Mouse (Mus musculus) kidney, embryonic 15.5 days (tissue): ENCODE measurements around the gene Acap1. TPM values are rescaled to one million over a fixed set of nuclear protein-coding genes. Genes with fewer than 3 reads are reported as not detected.
"Not testable (repeated sequence)": the region's sequence is repeated elsewhere in the genome, so short reads cannot be mapped to it uniquely, and the experiment has no call there.

Experiments used
- ATAC-seq: fragments of 200-750 bp; cut with Nextera tagmentation; replicated peaks from 2 replicates; pipeline ENCODE4 v1.8.0; 2017; ENCODE audit warnings: moderate TSS enrichment; ENCODE audit not compliant: low FRiP score
- H3K27ac ChIP-seq: fragments of 300-500 bp; sonication (generic); 2 replicates; pipeline ENCODE4 v1.5.1; 2015; ENCODE audit warnings: mild to moderate bottlenecking, inconsistent platforms
- H3K27me3 ChIP-seq: fragments of 300-500 bp; sonication (generic); 2 replicates; pipeline ENCODE4 v1.6.1; 2015; ENCODE audit warnings: inconsistent platforms
- H3K36me3 ChIP-seq: fragments of 300-500 bp; sonication (generic); 2 replicates; pipeline ENCODE4 v1.6.1; 2015; ENCODE audit warnings: inconsistent platforms
- H3K4me1 ChIP-seq: fragments of 300-500 bp; sonication (generic); 2 replicates; pipeline ENCODE4 v1.6.1; 2015; ENCODE audit warnings: inconsistent platforms
- H3K4me2 ChIP-seq: fragments of 300-500 bp; sonication (generic); 2 replicates; pipeline ENCODE4 v1.6.1; 2015; ENCODE audit warnings: moderate library complexity, mild to moderate bottlenecking, inconsistent platforms
- H3K4me3 ChIP-seq: fragments of 300-500 bp; sonication (generic); replicated peaks from 2 replicates; pipeline ENCODE4 v1.5.1; 2015; ENCODE audit warnings: mild to moderate bottlenecking, inconsistent platforms
- H3K9ac ChIP-seq: fragments of 300-500 bp; sonication (generic); 2 replicates; pipeline ENCODE4 v1.6.1; 2015; ENCODE audit warnings: mild to moderate bottlenecking, inconsistent platforms
- H3K9me3 ChIP-seq: fragments of 300-500 bp; sonication (generic); replicated peaks from 2 replicates; pipeline ENCODE4 v1.6.1; 2016; ENCODE audit warnings: inconsistent platforms
- WGBS: fragments of 180-500 bp; shearing (Covaris S2); methylation state at CpG from one replicate; pipeline ENCODE4 v1.1.7; 2015; ENCODE audit warnings: mixed read lengths; 5-methylcytosine and 5-hydroxymethylcytosine counted together
- polyA plus RNA-seq: library from polyadenylated mRNA; unstranded; fragments of >200 nt; fragmentation: Nextera tagmentation; extraction: Ambion mirVana; gene quantifications from 2 replicates; pipeline ENCODE4 v1.2.1, GENCODE M21; 2015

Gene Acap1
- polyA plus RNA-seq, 1 experiment from 2014 or later = 0.62 TPM

DNA sequence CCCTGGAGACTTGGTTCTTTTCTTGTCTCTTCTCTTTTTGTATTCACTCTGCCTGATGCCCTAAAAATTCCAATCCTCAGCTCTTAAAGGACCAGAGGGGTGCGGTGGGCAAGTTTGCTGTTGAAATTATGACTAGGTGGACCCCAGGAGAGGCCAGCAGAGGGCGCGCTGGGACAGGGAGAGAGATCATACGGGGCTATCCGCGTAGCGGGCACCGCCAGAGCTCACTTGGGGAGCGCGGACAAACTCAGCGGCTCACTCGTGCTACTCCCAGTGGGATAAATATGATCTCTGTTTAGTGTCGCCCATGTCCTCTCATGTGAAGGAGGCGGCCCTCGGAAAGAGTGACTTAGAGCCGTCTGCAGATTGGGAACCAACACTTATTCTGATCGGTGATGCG lies 38.8 kb upstream of the Acap1 start:
- WGBS = under 1% methylated on average over 18 of the region's 18 CpGs
- H3K36me3 ChIP-seq = no peaks in the 10 kb centered on the region
- H3K9ac ChIP-seq = no peak overlapping the region
- no peaks in the 10 kb centered on the region for H3K9me3 ChIP-seq
- H3K27me3 ChIP-seq = peaks cover 34% of the 10 kb centered on the region
- ATAC-seq = peak; percentile 47
- no peak overlapping the region for H3K27ac ChIP-seq
- peak overlapping the region; percentile 25 for H3K4me3 ChIP-seq
- peak overlapping the region; percentile 52 for H3K4me2 ChIP-seq
- H3K4me1 ChIP-seq = peaks cover 51% of the 10 kb centered on the region

GRCm38 (mm10) chr11:69933066-69933465 lies 37.7 kb upstream of the Acap1 start:
- no peak overlapping the region for H3K4me3 ChIP-seq
- H3K9ac ChIP-seq = no peak overlapping the region
- no peak overlapping the region for H3K27ac ChIP-seq
- peaks cover 28% of the 10 kb centered on the region for H3K27me3 ChIP-seq
- H3K9me3 ChIP-seq = no peaks in the 10 kb centered on the region
- H3K36me3 ChIP-seq = no peaks in the 10 kb centered on the region
- no peak for ATAC-seq
- H3K4me1 ChIP-seq = peaks cover 41% of the 10 kb centered on the region
- 73% methylated on average over 4 of the region's 4 CpGs for WGBS
- H3K4me2 ChIP-seq = no peak overlapping the region

- Histone ChIP-seq H3K4me1 (peaks cover 33% of the 10 kb centered on the region), H3K4me2 (no peak overlapping the region), H3K27ac (no peak overlapping the region), H3K36me3 (no peaks in the 10 kb centered on the region), H3K27me3 (peaks cover 22% of the 10 kb centered on the region; the same call in 1 of the 2 replicates), H3K9me3 (no peaks in the 10 kb centered on the region), H3K9ac (no peak overlapping the region), H3K4me3 (no peak overlapping the region)
- ATAC-seq = no peak
- WGBS = 40% methylated on average over 3 of the region's 3 CpGs
These were observed 36.9 kb upstream of the Acap1 start for GRCm38 (mm10) chr11:69932254-69932653.

DNA sequence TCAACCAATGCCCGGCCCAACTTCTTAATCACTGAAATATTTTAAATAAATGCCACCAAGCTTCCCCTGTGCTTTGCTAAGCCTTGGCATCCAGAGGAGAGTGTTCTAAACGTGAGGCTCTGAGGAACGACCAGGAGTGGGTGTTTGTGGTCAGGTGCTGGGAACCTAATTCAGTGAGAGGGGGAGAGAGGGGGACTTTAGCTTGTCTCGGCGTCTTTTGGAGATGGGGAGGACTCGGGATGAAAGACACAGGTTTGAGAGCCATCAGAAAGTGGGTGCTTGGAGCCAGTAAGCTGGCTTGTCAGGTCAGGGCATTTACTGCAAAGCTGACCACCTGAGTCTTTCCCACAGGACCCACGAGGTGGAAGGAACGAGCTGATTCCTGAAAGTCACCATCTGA lies 36.4 kb upstream of the Acap1 start:
- Histone ChIP-seq H3K4me3 (no peak overlapping the region), H3K4me1 (peaks cover 28% of the 10 kb centered on the region), H3K36me3 (no peaks in the 10 kb centered on the region), H3K4me2 (no peak overlapping the region), H3K9me3 (no peaks in the 10 kb centered on the region), H3K27ac (no peak overlapping the region), H3K27me3 (peaks cover 17% of the 10 kb centered on the region; the same call in 1 of the 2 replicates), H3K9ac (no peak overlapping the region)
- ATAC-seq = no peak
- 72% methylated on average over 8 of the region's 8 CpGs for WGBS

DNA sequence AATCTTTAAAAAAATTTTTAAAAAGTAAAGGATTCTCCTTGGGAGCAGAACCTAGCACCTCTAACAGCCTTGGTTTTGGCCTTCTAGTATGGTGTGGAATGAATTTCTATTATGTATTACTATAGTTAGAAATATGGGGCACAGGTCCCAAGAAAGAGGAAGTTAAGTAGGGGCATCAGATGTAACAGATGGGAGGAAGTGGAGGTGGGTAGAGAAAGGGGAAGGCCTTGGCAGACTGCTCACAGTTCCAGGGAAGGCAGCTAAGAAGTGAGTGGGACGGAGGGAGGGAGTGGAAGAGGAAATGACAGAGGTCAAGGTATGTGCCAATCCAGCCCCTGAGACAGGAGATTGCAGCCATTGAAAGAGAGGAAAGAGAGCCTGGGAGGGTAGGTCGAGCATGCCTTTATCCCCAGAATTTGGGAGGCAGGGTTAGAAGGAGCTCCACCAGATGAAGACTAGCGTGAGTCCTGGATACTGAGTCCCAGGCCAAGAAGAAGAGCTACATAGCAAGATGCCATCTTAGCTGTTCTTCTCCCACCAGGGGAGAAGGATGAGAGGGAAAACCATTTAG lies 35.7 kb upstream of the Acap1 start:
- Histone ChIP-seq H3K9me3 (no peaks in the 10 kb centered on the region), H3K27me3 (peaks cover 10% of the 10 kb centered on the region; the same call in 1 of the 2 replicates), H3K9ac (no peak overlapping the region), H3K27ac (no peak overlapping the region), H3K36me3 (no peaks in the 10 kb centered on the region), H3K4me1 (peaks cover 21% of the 10 kb centered on the region), H3K4me2 (no peak overlapping the region), H3K4me3 (no peak overlapping the region)
- 62% methylated on average over 3 of the region's 3 CpGs for WGBS
- ATAC-seq = no peak

DNA sequence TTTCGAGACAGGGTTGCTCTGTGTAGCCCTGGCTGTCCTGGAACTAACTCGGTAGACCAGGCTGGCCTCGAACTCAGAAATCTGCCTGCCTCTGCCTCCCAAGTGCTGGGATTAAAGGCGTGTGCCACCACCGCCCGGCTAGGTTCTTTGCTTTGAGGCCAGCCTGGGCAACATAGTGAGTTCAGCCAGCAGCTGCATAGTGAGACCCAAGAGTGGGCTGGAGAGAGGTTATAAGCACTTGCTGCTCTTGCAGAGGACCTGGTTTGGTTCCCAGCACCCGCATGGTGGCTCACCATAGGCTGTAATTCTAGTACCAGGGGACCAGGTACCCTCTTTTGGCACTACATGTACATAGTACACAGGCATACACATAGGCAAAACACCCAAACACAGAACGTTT lies 34.8 kb upstream of the Acap1 start:
- WGBS = 89% methylated on average over 8 of the region's 8 CpGs

DNA sequence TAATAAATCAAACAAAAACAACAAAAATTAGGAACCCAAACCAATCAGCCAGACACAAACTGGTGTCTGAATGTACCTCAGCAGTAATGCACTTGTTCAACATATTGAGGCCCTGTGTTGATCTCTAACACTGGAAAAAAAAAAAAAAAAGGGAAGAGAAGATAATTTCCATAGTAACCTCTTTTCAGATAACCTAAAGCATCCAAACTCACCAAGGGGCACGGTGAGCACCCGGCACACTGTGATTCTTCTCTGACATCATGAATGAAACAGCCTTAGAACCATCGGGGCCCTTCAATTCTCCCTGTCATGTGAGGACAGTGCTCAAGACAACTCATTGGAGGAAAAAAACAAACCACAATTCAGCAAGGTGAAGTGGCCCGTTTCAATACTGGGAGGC lies 34.4 kb upstream of the Acap1 start:
- Histone ChIP-seq H3K9ac (no peak overlapping the region), H3K4me2 (no peak overlapping the region), H3K4me3 (no peak overlapping the region), H3K27ac (no peak overlapping the region), H3K9me3 (no peaks in the 10 kb centered on the region), H3K36me3 (no peaks in the 10 kb centered on the region), H3K4me1 (peaks cover 8% of the 10 kb centered on the region), H3K27me3 (peaks cover 2% of the 10 kb centered on the region; the same call in 1 of the 2 replicates)
- no peak for ATAC-seq
- 77% methylated on average over 4 of the region's 4 CpGs for WGBS

More for the DNA sequence above, 34.8 kb upstream of the Acap1 start:
- not testable (repeated sequence) for H3K36me3 ChIP-seq, H3K27ac ChIP-seq, H3K9me3 ChIP-seq, H3K4me2 ChIP-seq, H3K4me3 ChIP-seq, H3K27me3 ChIP-seq, ATAC-seq, H3K9ac ChIP-seq
- peaks cover 12% of the 10 kb centered on the region for H3K4me1 ChIP-seq

DNA sequence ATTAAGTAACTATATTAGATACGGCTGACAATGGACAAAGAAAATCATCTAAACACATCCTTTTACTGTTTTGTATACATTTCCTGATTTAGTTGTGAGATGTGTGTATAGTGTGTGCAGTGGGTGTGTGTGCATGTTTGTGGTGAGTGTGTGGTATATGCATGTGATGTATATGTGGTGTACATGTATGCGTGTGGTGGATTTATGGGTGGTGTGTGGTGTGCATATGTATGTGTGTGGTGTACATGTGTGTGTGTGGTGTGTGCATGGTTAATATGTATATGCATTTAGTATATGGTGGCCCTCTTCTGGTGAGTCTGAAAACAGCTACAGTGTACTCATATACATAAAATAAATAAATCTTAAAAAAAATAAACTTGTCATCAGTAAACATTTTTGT lies 32.2 kb upstream of the Acap1 start:
- ATAC-seq = peak; percentile 52; the same call in 1 of the 2 replicates
- Histone ChIP-seq H3K27ac (no peak overlapping the region), H3K27me3 (no peaks in the 10 kb centered on the region), H3K4me1 (peaks cover 4% of the 10 kb centered on the region; the same call in 1 of the 2 replicates), H3K36me3 (no peaks in the 10 kb centered on the region), H3K9me3 (no peaks in the 10 kb centered on the region), H3K4me2 (no peak overlapping the region), H3K4me3 (no peak overlapping the region), H3K9ac (no peak overlapping the region)
- WGBS = 98% methylated on average over 2 of the region's 2 CpGs

- no peak for ATAC-seq
- H3K4me1 ChIP-seq = peaks cover 24% of the 10 kb centered on the region
- H3K27ac ChIP-seq = peak overlapping the region; percentile 100; the same call in 1 of the 2 replicates
- H3K9ac ChIP-seq = no peak overlapping the region
- H3K9me3 ChIP-seq = no peaks in the 10 kb centered on the region
- H3K27me3 ChIP-seq = no peaks in the 10 kb centered on the region
- H3K4me3 ChIP-seq = no peak overlapping the region; the same call in 1 of the 2 replicates
- peaks cover 14% of the 10 kb centered on the region for H3K36me3 ChIP-seq
- peak overlapping the region; percentile 89 for H3K4me2 ChIP-seq
- 58% methylated on average over 3 of the region's 3 CpGs for WGBS
These were observed 27.5 kb upstream of the Acap1 start for GRCm38 (mm10) chr11:69922796-69923195.

DNA sequence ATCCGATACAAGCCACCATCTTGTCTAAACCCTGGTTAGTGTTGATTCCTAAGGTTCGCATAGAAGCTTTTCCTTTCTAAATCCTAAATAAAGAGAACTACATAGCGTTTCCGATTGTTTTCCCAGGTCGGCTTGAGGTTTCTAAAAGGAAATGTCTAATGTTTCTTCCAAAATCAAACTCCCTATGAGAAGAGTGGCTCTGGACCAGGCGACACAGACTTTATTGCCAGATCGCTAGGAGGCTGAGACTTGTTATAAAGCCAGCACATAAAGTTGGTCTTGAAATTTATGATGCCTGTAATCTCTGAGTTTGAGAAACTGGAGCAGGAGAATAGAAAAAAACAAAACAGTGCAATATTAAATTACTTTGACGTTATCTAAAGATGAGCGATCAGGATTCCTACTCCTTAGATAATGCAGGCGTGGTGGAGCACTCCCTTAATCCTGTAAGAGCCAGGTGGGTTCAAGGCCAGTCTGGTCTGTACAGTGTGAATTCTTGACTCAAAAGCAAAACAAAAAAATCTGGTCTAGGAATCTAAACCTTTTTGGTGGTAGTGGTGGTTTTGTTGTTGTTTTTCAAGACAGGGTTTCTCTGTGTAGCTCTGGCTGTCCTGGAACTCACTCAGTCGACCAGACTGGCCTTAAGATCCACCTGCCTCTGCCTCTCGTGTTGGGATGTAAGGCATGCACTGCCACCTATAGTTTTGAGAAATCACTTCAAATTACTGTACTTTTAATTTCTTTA lies 26.8 kb upstream of the Acap1 start:
- H3K4me1 ChIP-seq = peaks cover 28% of the 10 kb centered on the region
- H3K9me3 ChIP-seq = no peaks in the 10 kb centered on the region
- H3K9ac ChIP-seq = peak overlapping the region; percentile 69
- H3K4me2 ChIP-seq = peak overlapping the region; percentile 89
- peak overlapping the region; percentile 100 for H3K27ac ChIP-seq
- no peak for ATAC-seq
- 2% methylated on average over 12 of the region's 12 CpGs for WGBS
- peaks cover 20% of the 10 kb centered on the region for H3K36me3 ChIP-seq
- no peaks in the 10 kb centered on the region for H3K27me3 ChIP-seq
- peak overlapping the region; percentile 76 for H3K4me3 ChIP-seq

- Histone ChIP-seq H3K9ac (peak within 1 kb of the TSS; percentile 96), H3K4me3 (peak within 1 kb of the TSS; percentile 76), H3K4me2 (peak within 1 kb of the TSS; percentile 89), H3K4me1 (peaks cover 33% of the 10 kb centered on the region), H3K9me3 (no peaks in the 10 kb centered on the region), H3K36me3 (peaks cover 28% of the 10 kb centered on the region), H3K27ac (peak within 1 kb of the TSS; percentile 100), H3K27me3 (no peaks in the 10 kb centered on the region)
- ATAC-seq = peak; percentile 96
- under 1% methylated on average over 78 of the region's 78 CpGs for WGBS
These were observed 26.0 kb upstream of the Acap1 start, which contains the start of gene Eif5a for GRCm38 (mm10) chr11:69921114-69922011. Gene Eif5a (minus strand): TSS chr11:69921958.
